ENCODE assay signal across 8 mouse cellular contexts in genomic region chr13:54469012-54469354, GRCm38 (mm10). TPM values are rescaled to one million over a fixed set of nuclear protein-coding genes. Genes with fewer than 3 reads are reported as not detected.
DNase-seq lines count a peak whose midpoint lies in the region; ATAC-seq and TF ChIP-seq lines count a peak whose summit lies in the region.

No protein-coding gene starts in this region.

- no peaks in the 10 kb centered on the region; the same call in 1 of the 2 replicates for H3K9me3 ChIP-seq in heart, embryonic 11.5 days (replicated peaks; ENCODE audit: control insufficient read depth, low read length)
- no peaks in the 10 kb centered on the region for H3K9me3 ChIP-seq in E14TG2a.4 (ENCODE audit: low read length)
- H3K9me3 ChIP-seq in forebrain, embryonic 14.5 days (replicated peaks; ENCODE audit: control insufficient read depth, low read length) = no peaks in the 10 kb centered on the region
- H3K9me3 ChIP-seq in liver, embryonic 15.5 days (replicated peaks) = no peaks in the 10 kb centered on the region

- H3K27ac ChIP-seq in heart, embryonic 11.5 days (ENCODE audit: low read depth, low read length) = no peak overlapping the region
- no peak overlapping the region for H3K27ac ChIP-seq in forebrain, embryonic 14.5 days (ENCODE audit: low read depth, low read length)
- H3K27ac ChIP-seq in liver, embryonic 15.5 days (replicated peaks) = no peak overlapping the region; the same call in 1 of the 2 replicates

- WGBS in heart, embryonic 11.5 days (ENCODE audit: insufficient replicate concordance) = 13% methylated on average over 4 of the region's 4 CpGs
- WGBS in forebrain, embryonic 14.5 days = 20% methylated on average over 4 of the region's 4 CpGs
- WGBS in liver, embryonic 15.5 days (ENCODE audit: insufficient replicate concordance) = 13% methylated on average over 4 of the region's 4 CpGs

- no peaks in the 10 kb centered on the region for H3K27me3 ChIP-seq in heart, embryonic 11.5 days (ENCODE audit: control insufficient read depth, insufficient read depth, low read length)
- peaks cover 2% of the 10 kb centered on the region; the same call in 1 of the 2 replicates for H3K27me3 ChIP-seq in E14TG2a.4 (ENCODE audit: insufficient read depth, low read length)
- H3K27me3 ChIP-seq in forebrain, embryonic 14.5 days (replicated peaks; ENCODE audit: control insufficient read depth, insufficient read depth, low read length) = no peaks in the 10 kb centered on the region
- H3K27me3 ChIP-seq in liver, embryonic 15.5 days = no peaks in the 10 kb centered on the region

- TF ChIP-seq CTCF in E14TG2a.4 (conservative IDR thresholded peaks at IDR 0.05; ENCODE audit: low read length) = no peak

- peaks cover 31% of the 10 kb centered on the region for H3K36me3 ChIP-seq in heart, embryonic 11.5 days (ENCODE audit: control insufficient read depth, insufficient read depth, low read length)
- peaks cover 37% of the 10 kb centered on the region for H3K36me3 ChIP-seq in E14TG2a.4 (ENCODE audit: insufficient read depth, low read length)
- H3K36me3 ChIP-seq in forebrain, embryonic 14.5 days (ENCODE audit: control insufficient read depth, insufficient read depth, low read length) = peaks cover 33% of the 10 kb centered on the region
- peaks cover 38% of the 10 kb centered on the region for H3K36me3 ChIP-seq in liver, embryonic 15.5 days (replicated peaks)

- DNase-seq in heart, adult 9 months (ENCODE audit: low spot score in 2 of 2) = no peak
- no peak for DNase-seq in forebrain, embryonic 14.5 days (ENCODE audit: low spot score)
- DNase-seq in natural killer cell, adult 2 months (ENCODE audit: low spot score in 2 of 2) = no peak
- DNase-seq in gastrocnemius, postnatal 4 days (ENCODE audit: low spot score in 2 of 2) = no peak
- DNase-seq in urinary bladder, adult 2 months (ENCODE audit: low spot score) = no peak

- peak overlapping the region; percentile 94 for H3K9ac ChIP-seq in heart, embryonic 11.5 days (ENCODE audit: low read depth, low read length)
- no peak overlapping the region for H3K9ac ChIP-seq in forebrain, embryonic 14.5 days (ENCODE audit: low read length)
- peak overlapping the region; percentile 45; the same call in 1 of the 2 replicates for H3K9ac ChIP-seq in liver, embryonic 15.5 days

- peak overlapping the region; percentile 98 for H3K4me3 ChIP-seq in heart, embryonic 11.5 days (ENCODE audit: low read depth, low read length)
- H3K4me3 ChIP-seq in E14TG2a.4 (replicated peaks; ENCODE audit: low read length) = peak overlapping the region; percentile 100
- peak overlapping the region; percentile 84 for H3K4me3 ChIP-seq in forebrain, embryonic 14.5 days (ENCODE audit: low read depth, low read length)
- H3K4me3 ChIP-seq in liver, embryonic 15.5 days (replicated peaks) = peak overlapping the region; percentile 94

- peaks cover 5% of the 10 kb centered on the region; the same call in 1 of the 2 replicates for H3K4me1 ChIP-seq in heart, embryonic 11.5 days (ENCODE audit: control insufficient read depth, insufficient read depth, low read length)
- peaks cover 29% of the 10 kb centered on the region for H3K4me1 ChIP-seq in E14TG2a.4 (replicated peaks; ENCODE audit: low read depth, low read length)
- H3K4me1 ChIP-seq in forebrain, embryonic 14.5 days (ENCODE audit: control insufficient read depth, insufficient read depth, low read length) = peaks cover 9% of the 10 kb centered on the region
- H3K4me1 ChIP-seq in liver, embryonic 15.5 days (replicated peaks) = peaks cover 15% of the 10 kb centered on the region

- peak overlapping the region; percentile 93 for H3K4me2 ChIP-seq in heart, embryonic 11.5 days
- peak overlapping the region; percentile 87 for H3K4me2 ChIP-seq in forebrain, embryonic 14.5 days (ENCODE audit: low read length)
- peak overlapping the region; percentile 93 for H3K4me2 ChIP-seq in liver, embryonic 15.5 days

- ATAC-seq in heart, embryonic 11.5 days (replicated peaks; ENCODE audit: insufficient number of reproducible peaks, low FRiP score, low TSS enrichment) = 0 out of 2 replicates have a peak, but pooled peaks have one; percentile 47
- ATAC-seq in forebrain, embryonic 14.5 days = peak; percentile 79
- ATAC-seq in liver, embryonic 15.5 days (ENCODE audit: insufficient read depth) = peak; percentile 75

RNA-seq across cellular contexts. Expression of gene Thoc3, which starts 0.3 kb away (rescaled TPM):
- 98.8 and 99.7 TPM in 2 replicates for polyA plus RNA-seq in heart, embryonic 11.5 days (2014; fragmentation: Nextera tagmentation; extraction: Ambion mirVana)
- 114 and 117 TPM in 2 replicates for polyA plus RNA-seq in forebrain, embryonic 14.5 days (2014; fragmentation: Nextera tagmentation; extraction: Ambion mirVana)
- 40.5 and 42.5 TPM in 2 replicates for polyA plus RNA-seq in liver, embryonic 15.5 days (2015; fragmentation: Nextera tagmentation; extraction: Ambion mirVana)
- 10 to 100 TPM; 28.0 to 29.7 TPM for total RNA-seq in gastrocnemius, postnatal 4 days (2021)
- 17.7 and 20.9 TPM in 2 replicates for polyA plus RNA-seq in urinary bladder, adult 2 months (2012; rRNA removed)

RNA-seq across cellular contexts. Expression of gene Simc1, which starts 34.6 kb away (rescaled TPM):
- 7.0 and 7.6 TPM in 2 replicates for polyA plus RNA-seq in heart, embryonic 11.5 days (2014; fragmentation: Nextera tagmentation; extraction: Ambion mirVana)
- polyA plus RNA-seq in forebrain, embryonic 14.5 days (2014; fragmentation: Nextera tagmentation; extraction: Ambion mirVana) = 23.0 and 25.9 TPM in 2 replicates
- 2.0 and 2.4 TPM in 2 replicates for polyA plus RNA-seq in liver, embryonic 15.5 days (2015; fragmentation: Nextera tagmentation; extraction: Ambion mirVana)
- total RNA-seq in gastrocnemius, postnatal 4 days (2021) = 1 to 10 TPM; 8.0 to 8.2 TPM
- 5.4 and 5.8 TPM in 2 replicates for polyA plus RNA-seq in urinary bladder, adult 2 months (2012; rRNA removed)
